Mouse (Mus musculus): ENCODE measurements around the gene Cib3. TPM values are rescaled to one million over a fixed set of nuclear protein-coding genes. Genes with fewer than 3 reads are reported as not detected.
A peak's percentile ranks its signal among the peaks of the same experiment; 100 is the strongest.

Gene Cib3
- not detected in 2 replicates for polyA plus RNA-seq (2012; rRNA removed)

DNA sequence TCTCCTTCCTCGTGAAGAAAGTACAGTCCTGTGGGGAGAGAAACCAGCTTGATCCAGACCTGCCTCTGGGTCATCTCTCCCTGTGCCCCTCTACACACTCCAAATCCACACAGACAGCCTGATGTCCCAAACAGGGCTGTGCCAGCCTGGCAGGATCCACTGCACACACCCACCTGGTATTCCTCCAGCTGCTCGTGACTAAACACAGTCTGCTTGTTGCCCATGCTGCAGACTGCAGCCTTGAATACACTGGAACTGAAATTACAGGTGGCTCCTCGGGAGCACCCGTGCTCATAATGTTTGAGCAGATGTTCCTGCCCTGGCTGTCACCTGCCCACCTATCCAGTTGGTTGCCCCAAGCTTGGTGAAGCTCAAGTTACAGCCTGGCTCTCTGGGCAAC lies at the start of gene Cib3:
Gene Cib3, minus strand, starts transcription at position 87 of the 400 bp plus-strand sequence.
- Histone ChIP-seq H3K27ac (ENCODE audit: insufficient read depth, low read length) (no peak within 1 kb of the TSS), H3K4me1 (ENCODE audit: control insufficient read depth, insufficient read depth, low read length) (no peaks in the 10 kb centered on the region), H3K4me3 (ENCODE audit: insufficient read depth, low read length) (no peak within 1 kb of the TSS)
- TF ChIP-seq POLR2A (IDR thresholded peaks at IDR 0.05; ENCODE audit: extremely low read depth, insufficient read depth, low read length) (no peak), CTCF (IDR thresholded peaks at IDR 0.05; ENCODE audit: extremely low read depth, insufficient read depth, low read length) (no peak)

DNA sequence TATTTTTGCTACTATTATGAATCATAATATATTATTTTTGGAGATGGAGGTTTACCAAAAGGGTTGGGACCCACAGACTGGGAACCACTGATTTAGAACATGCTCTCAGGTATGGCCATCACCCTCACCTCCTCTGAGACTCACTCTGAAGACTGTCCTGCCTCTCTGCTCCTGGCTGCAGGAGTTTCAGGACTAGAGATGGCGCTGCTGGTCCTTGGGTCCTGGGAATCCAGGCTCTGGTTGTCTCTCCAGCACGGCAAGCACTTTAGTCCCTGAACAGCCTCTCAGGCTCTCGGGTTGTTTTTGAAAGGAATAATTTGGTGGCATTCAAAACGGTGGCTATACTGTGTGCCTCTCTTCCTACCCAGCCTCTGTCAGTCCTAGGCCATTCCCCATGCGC lies 49.2 kb upstream of the Cib3 start:
- Histone ChIP-seq H3K27ac (ENCODE audit: insufficient read depth, low read length) (no peak overlapping the region), H3K4me3 (ENCODE audit: insufficient read depth, low read length) (no peak overlapping the region), H3K4me1 (ENCODE audit: control insufficient read depth, insufficient read depth, low read length) (no peaks in the 10 kb centered on the region)
- TF ChIP-seq CTCF (IDR thresholded peaks at IDR 0.05; ENCODE audit: extremely low read depth, insufficient read depth, low read length) (peak; percentile 33; the same call in 1 of the 2 replicates), POLR2A (IDR thresholded peaks at IDR 0.05; ENCODE audit: extremely low read depth, insufficient read depth, low read length) (no peak)

GRCm38 (mm10) chr8:72261431-72261830 lies 48.8 kb upstream of the Cib3 start:
- TF ChIP-seq CTCF (IDR thresholded peaks at IDR 0.05; ENCODE audit: extremely low read depth, insufficient read depth, low read length) = no peak
- TF ChIP-seq POLR2A (IDR thresholded peaks at IDR 0.05; ENCODE audit: extremely low read depth, insufficient read depth, low read length) = no peak
- H3K4me1 ChIP-seq (ENCODE audit: control insufficient read depth, insufficient read depth, low read length) = no peaks in the 10 kb centered on the region
- H3K4me3 ChIP-seq (ENCODE audit: insufficient read depth, low read length) = no peak overlapping the region
- no peak overlapping the region for H3K27ac ChIP-seq (ENCODE audit: insufficient read depth, low read length)

DNA sequence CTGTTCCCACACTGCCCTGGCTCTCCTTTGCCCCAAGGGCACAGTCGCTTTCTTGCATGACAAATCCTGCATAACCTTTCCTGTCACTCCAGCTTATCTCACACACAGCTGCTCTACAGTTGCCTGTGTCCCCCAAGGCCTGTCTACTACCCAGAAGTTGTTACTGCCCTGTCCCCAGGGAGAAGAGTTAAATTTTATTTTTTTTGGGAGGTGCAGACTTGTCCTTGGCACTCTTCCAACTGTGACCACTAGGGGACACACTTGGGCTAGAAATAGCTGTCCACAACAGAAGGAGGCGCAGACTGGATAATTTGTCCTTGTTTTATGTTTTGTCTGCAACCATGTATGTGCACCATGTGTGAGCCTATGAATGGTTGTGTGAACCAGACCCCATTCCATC lies 48.4 kb upstream of the Cib3 start:
- no peak overlapping the region for H3K27ac ChIP-seq (ENCODE audit: insufficient read depth, low read length)
- no peak overlapping the region for H3K4me3 ChIP-seq (ENCODE audit: insufficient read depth, low read length)
- H3K4me1 ChIP-seq (ENCODE audit: control insufficient read depth, insufficient read depth, low read length) = no peaks in the 10 kb centered on the region
- TF ChIP-seq CTCF (IDR thresholded peaks at IDR 0.05; ENCODE audit: extremely low read depth, insufficient read depth, low read length) (peak; percentile 71), POLR2A (IDR thresholded peaks at IDR 0.05; ENCODE audit: extremely low read depth, insufficient read depth, low read length) (no peak)

DNA sequence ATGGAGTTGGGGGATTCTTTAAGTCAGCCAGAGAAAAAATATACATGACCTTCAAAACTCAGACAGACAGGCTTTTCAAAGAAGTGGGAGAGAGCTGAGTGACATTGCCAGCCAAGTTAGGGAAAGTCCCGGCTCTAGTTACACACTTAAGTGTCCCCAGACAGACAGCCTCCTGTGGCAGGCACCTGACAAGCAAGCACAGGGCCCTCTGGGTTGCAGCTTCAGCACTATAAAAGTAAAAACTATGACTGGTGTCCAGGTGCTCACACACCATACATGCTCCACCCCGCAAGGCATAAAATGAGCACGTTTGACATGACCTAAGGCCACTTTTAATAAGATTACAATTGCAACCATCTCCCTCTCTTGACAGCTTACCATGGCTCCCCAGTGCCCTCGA lies 47.9 kb upstream of the Cib3 start:
- no peak for TF ChIP-seq POLR2A (IDR thresholded peaks at IDR 0.05; ENCODE audit: extremely low read depth, insufficient read depth, low read length)
- no peak for TF ChIP-seq CTCF (IDR thresholded peaks at IDR 0.05; ENCODE audit: extremely low read depth, insufficient read depth, low read length)
- Histone ChIP-seq H3K4me3 (ENCODE audit: insufficient read depth, low read length) (no peak overlapping the region), H3K27ac (ENCODE audit: insufficient read depth, low read length) (no peak overlapping the region), H3K4me1 (ENCODE audit: control insufficient read depth, insufficient read depth, low read length) (no peaks in the 10 kb centered on the region)

DNA sequence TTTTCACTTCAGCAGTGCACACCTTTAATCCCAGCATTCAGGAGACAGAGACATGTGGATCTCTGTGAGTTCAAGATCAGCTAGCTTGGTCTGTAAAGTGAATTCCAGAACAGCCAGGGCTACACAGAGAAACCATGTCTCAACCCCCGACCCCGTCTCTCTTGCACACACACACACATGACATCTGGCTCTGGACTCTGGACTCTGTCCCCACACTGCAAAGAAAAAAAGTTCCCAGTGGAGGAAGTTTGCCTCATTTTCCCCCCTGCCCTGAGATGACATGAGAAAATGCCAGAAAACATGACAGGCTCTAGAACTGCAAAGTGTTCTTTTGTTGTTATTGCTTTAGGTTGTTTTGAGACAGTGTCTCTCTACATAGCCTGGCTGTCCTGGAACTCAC lies 47.2 kb upstream of the Cib3 start:
- Histone ChIP-seq H3K4me1 (ENCODE audit: control insufficient read depth, insufficient read depth, low read length) (no peaks in the 10 kb centered on the region), H3K4me3 (ENCODE audit: insufficient read depth, low read length) (no peak overlapping the region), H3K27ac (ENCODE audit: insufficient read depth, low read length) (no peak overlapping the region)
- no peak for TF ChIP-seq CTCF (IDR thresholded peaks at IDR 0.05; ENCODE audit: extremely low read depth, insufficient read depth, low read length)
- no peak for TF ChIP-seq POLR2A (IDR thresholded peaks at IDR 0.05; ENCODE audit: extremely low read depth, insufficient read depth, low read length)

GRCm38 (mm10) chr8:72257902-72258238 lies 45.2 kb upstream of the Cib3 start:
- H3K4me1 ChIP-seq (ENCODE audit: control insufficient read depth, insufficient read depth, low read length) = no peaks in the 10 kb centered on the region
- no peak overlapping the region for H3K27ac ChIP-seq (ENCODE audit: insufficient read depth, low read length)
- TF ChIP-seq POLR2A (IDR thresholded peaks at IDR 0.05; ENCODE audit: extremely low read depth, insufficient read depth, low read length) = no peak
- TF ChIP-seq CTCF (IDR thresholded peaks at IDR 0.05; ENCODE audit: extremely low read depth, insufficient read depth, low read length) = no peak
- no peak overlapping the region for H3K4me3 ChIP-seq (ENCODE audit: insufficient read depth, low read length)

- Histone ChIP-seq H3K27ac (ENCODE audit: insufficient read depth, low read length) (no peak overlapping the region), H3K4me3 (ENCODE audit: insufficient read depth, low read length) (no peak overlapping the region), H3K4me1 (ENCODE audit: control insufficient read depth, insufficient read depth, low read length) (no peaks in the 10 kb centered on the region)
- TF ChIP-seq CTCF (IDR thresholded peaks at IDR 0.05; ENCODE audit: extremely low read depth, insufficient read depth, low read length) (peak; percentile 54), POLR2A (IDR thresholded peaks at IDR 0.05; ENCODE audit: extremely low read depth, insufficient read depth, low read length) (no peak)
Observed at GRCm38 (mm10) chr8:72257171-72257901, 44.7 kb upstream of the Cib3 start.

GRCm38 (mm10) chr8:72244610-72245009 lies 32.0 kb upstream of the Cib3 start:
- Histone ChIP-seq H3K4me3 (ENCODE audit: insufficient read depth, low read length) (no peak overlapping the region), H3K27ac (ENCODE audit: insufficient read depth, low read length) (no peak overlapping the region), H3K4me1 (ENCODE audit: control insufficient read depth, insufficient read depth, low read length) (peaks cover 6% of the 10 kb centered on the region; the same call in 1 of the 2 replicates)
- TF ChIP-seq POLR2A (IDR thresholded peaks at IDR 0.05; ENCODE audit: extremely low read depth, insufficient read depth, low read length) (no peak), CTCF (IDR thresholded peaks at IDR 0.05; ENCODE audit: extremely low read depth, insufficient read depth, low read length) (no peak)

- TF ChIP-seq POLR2A (IDR thresholded peaks at IDR 0.05; ENCODE audit: extremely low read depth, insufficient read depth, low read length) = no peak
- TF ChIP-seq CTCF (IDR thresholded peaks at IDR 0.05; ENCODE audit: extremely low read depth, insufficient read depth, low read length) = no peak
- Histone ChIP-seq H3K27ac (ENCODE audit: insufficient read depth, low read length) (no peak overlapping the region), H3K4me3 (ENCODE audit: insufficient read depth, low read length) (no peak overlapping the region), H3K4me1 (ENCODE audit: control insufficient read depth, insufficient read depth, low read length) (peaks cover 6% of the 10 kb centered on the region; the same call in 1 of the 2 replicates)
Observed at GRCm38 (mm10) chr8:72242226-72242625, 29.6 kb upstream of the Cib3 start.
